Mouse (Mus musculus): ENCODE data around the gene Ppara. TPM values are rescaled to one million over a fixed set of nuclear protein-coding genes. Genes with fewer than 3 reads are reported as not detected.
"Not testable (repeated sequence)": the region's sequence is repeated elsewhere in the genome, so short reads cannot be mapped to it uniquely, and the experiment has no call there.

Ppara gene
- polyA plus RNA-seq, 1 experiment from 2014 or later = 20.3 TPM

GRCm38 (mm10) chr15:85772146-85772740 lies 37.5 kb downstream of the Ppara start:
- no peaks in the 10 kb centered on the region for H3K9me3 ChIP-seq (replicated peaks; ENCODE audit: control insufficient read depth, low read length)

DNA sequence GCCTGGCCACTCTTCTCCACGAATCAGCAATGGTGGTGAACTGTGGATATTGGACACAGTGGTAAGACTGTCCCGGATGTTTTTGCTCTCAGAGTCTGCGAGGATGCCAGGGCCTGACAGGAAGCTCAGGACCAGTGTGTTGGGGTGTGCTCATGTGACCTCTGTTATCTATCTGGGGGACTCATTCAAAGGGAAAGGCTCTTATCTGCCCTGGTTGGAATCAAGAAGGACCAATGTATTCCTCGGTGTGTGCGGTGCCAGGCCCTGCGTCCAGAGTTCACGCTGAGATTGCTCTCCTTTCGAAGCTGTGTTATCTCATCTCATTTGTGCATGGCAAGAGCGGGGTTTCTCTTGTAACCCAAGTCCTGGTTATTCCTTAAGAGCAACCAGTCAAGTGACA lies 39.6 kb downstream of the Ppara start:
- Histone ChIP-seq H3K4me3 (ENCODE audit: low read length) (no peak overlapping the region), H3K36me3 (ENCODE audit: control insufficient read depth, insufficient read depth) (no peaks in the 10 kb centered on the region), H3K4me2 (ENCODE audit: low read depth, low read length) (no peak overlapping the region), H3K27me3 (ENCODE audit: control insufficient read depth, insufficient read depth, low read length) (no peaks in the 10 kb centered on the region), H3K9me3 (replicated peaks; ENCODE audit: control insufficient read depth, low read length) (no peaks in the 10 kb centered on the region), H3K27ac (ENCODE audit: low read length) (no peak overlapping the region), H3K4me1 (ENCODE audit: control insufficient read depth, insufficient read depth, low read length) (no peaks in the 10 kb centered on the region), H3K9ac (ENCODE audit: low read length) (no peak overlapping the region)
- WGBS = 74% methylated on average over 9 of the region's 9 CpGs
- ATAC-seq (replicated peaks; ENCODE audit: extremely low read depth, insufficient read depth, low FRiP score) = no peak

More at GRCm38 (mm10) chr15:85772146-85772740, 37.5 kb downstream of the Ppara start:
- no peak overlapping the region for H3K27ac ChIP-seq (ENCODE audit: low read length)
- 73% methylated on average over 11 of the region's 11 CpGs for WGBS
- H3K9ac ChIP-seq (ENCODE audit: low read length) = no peak overlapping the region
- no peaks in the 10 kb centered on the region for H3K27me3 ChIP-seq (ENCODE audit: control insufficient read depth, insufficient read depth, low read length)
- H3K4me3 ChIP-seq (ENCODE audit: low read length) = no peak overlapping the region
- no peak for ATAC-seq (replicated peaks; ENCODE audit: extremely low read depth, insufficient read depth, low FRiP score)
- H3K4me1 ChIP-seq (ENCODE audit: control insufficient read depth, insufficient read depth, low read length) = no peaks in the 10 kb centered on the region
- no peak overlapping the region for H3K4me2 ChIP-seq (ENCODE audit: low read depth, low read length)
- no peaks in the 10 kb centered on the region for H3K36me3 ChIP-seq (ENCODE audit: control insufficient read depth, insufficient read depth)

- no peak overlapping the region for H3K27ac ChIP-seq (ENCODE audit: low read length)
- WGBS = 84% methylated on average over 7 of the region's 7 CpGs
- no peak overlapping the region for H3K9ac ChIP-seq (ENCODE audit: low read length)
- no peak overlapping the region for H3K4me3 ChIP-seq (ENCODE audit: low read length)
- no peaks in the 10 kb centered on the region for H3K4me1 ChIP-seq (ENCODE audit: control insufficient read depth, insufficient read depth, low read length)
- no peak for ATAC-seq (replicated peaks; ENCODE audit: extremely low read depth, insufficient read depth, low FRiP score)
- H3K27me3 ChIP-seq (ENCODE audit: control insufficient read depth, insufficient read depth, low read length) = no peaks in the 10 kb centered on the region
- H3K9me3 ChIP-seq (replicated peaks; ENCODE audit: control insufficient read depth, low read length) = no peaks in the 10 kb centered on the region
- no peaks in the 10 kb centered on the region for H3K36me3 ChIP-seq (ENCODE audit: control insufficient read depth, insufficient read depth)
- H3K4me2 ChIP-seq (ENCODE audit: low read depth, low read length) = no peak overlapping the region
Measured at GRCm38 (mm10) chr15:85775001-85775400, 40.2 kb downstream of the Ppara start.

- Histone ChIP-seq H3K9me3 (replicated peaks; ENCODE audit: control insufficient read depth, low read length) (no peaks in the 10 kb centered on the region), H3K4me2 (ENCODE audit: low read depth, low read length) (no peak overlapping the region), H3K27me3 (ENCODE audit: control insufficient read depth, insufficient read depth, low read length) (no peaks in the 10 kb centered on the region), H3K36me3 (ENCODE audit: control insufficient read depth, insufficient read depth) (no peaks in the 10 kb centered on the region), H3K4me1 (ENCODE audit: control insufficient read depth, insufficient read depth, low read length) (no peaks in the 10 kb centered on the region), H3K9ac (ENCODE audit: low read length) (no peak overlapping the region), H3K27ac (ENCODE audit: low read length) (no peak overlapping the region), H3K4me3 (ENCODE audit: low read length) (no peak overlapping the region)
- ATAC-seq (replicated peaks; ENCODE audit: extremely low read depth, insufficient read depth, low FRiP score) = no peak
- WGBS = 76% methylated on average over 2 of the region's 2 CpGs
Measured at GRCm38 (mm10) chr15:85776241-85776640, 41.5 kb downstream of the Ppara start.

DNA sequence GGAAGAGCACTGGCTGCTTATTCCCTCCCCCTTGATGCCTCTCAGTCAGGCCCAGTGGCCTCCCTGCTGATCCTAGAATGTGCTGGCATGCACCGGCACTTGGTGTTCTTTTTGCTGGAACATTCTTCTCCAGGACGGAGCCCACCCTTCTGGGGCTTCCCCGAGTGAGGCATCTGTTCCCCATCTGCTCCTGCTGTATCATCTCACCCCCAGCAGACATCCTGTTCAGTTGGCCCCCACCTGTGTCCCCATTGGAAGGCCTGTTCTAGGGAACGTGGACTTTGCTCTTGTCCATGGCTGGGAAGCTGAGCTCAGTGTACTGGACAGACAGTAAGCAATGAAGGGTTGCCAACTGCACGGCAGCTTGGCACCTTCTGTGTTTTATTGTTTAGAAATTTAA lies 42.0 kb downstream of the Ppara start:
- no peaks in the 10 kb centered on the region for H3K4me1 ChIP-seq (ENCODE audit: control insufficient read depth, insufficient read depth, low read length)
- no peak overlapping the region for H3K27ac ChIP-seq (ENCODE audit: low read length)
- H3K4me2 ChIP-seq (ENCODE audit: low read depth, low read length) = no peak overlapping the region
- 74% methylated on average over 5 of the region's 5 CpGs for WGBS
- H3K4me3 ChIP-seq (ENCODE audit: low read length) = no peak overlapping the region
- no peaks in the 10 kb centered on the region for H3K36me3 ChIP-seq (ENCODE audit: control insufficient read depth, insufficient read depth)
- no peaks in the 10 kb centered on the region for H3K9me3 ChIP-seq (replicated peaks; ENCODE audit: control insufficient read depth, low read length)
- no peak for ATAC-seq (replicated peaks; ENCODE audit: extremely low read depth, insufficient read depth, low FRiP score)
- H3K9ac ChIP-seq (ENCODE audit: low read length) = no peak overlapping the region
- no peaks in the 10 kb centered on the region for H3K27me3 ChIP-seq (ENCODE audit: control insufficient read depth, insufficient read depth, low read length)

DNA sequence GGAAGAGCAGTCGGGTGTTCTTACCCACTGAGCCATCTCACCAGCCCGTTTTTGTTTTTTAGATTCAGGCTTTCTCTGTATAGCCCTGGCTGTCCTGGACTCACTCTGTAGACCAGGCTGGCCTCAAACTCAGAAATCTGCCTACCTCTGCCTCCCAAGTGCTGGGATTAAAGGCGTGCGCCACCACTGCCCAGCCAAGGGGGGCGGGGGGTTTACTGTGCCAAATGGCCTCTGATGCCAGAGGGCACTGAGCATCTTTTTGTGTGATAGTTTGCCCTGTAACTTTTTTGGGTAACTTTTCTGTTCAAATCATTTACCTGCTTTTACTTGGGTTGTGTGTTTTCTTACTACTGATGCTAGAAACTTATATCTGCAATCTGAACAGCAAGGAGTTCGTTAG lies 44.1 kb downstream of the Ppara start:
- not testable (repeated sequence) for H3K27me3 ChIP-seq (ENCODE audit: control insufficient read depth, insufficient read depth, low read length); H3K4me2 ChIP-seq (ENCODE audit: low read depth, low read length); H3K27ac ChIP-seq (ENCODE audit: low read length); H3K4me1 ChIP-seq (ENCODE audit: control insufficient read depth, insufficient read depth, low read length); H3K9me3 ChIP-seq (replicated peaks; ENCODE audit: control insufficient read depth, low read length); H3K36me3 ChIP-seq (ENCODE audit: control insufficient read depth, insufficient read depth); H3K4me3 ChIP-seq (ENCODE audit: low read length); ATAC-seq (replicated peaks; ENCODE audit: extremely low read depth, insufficient read depth, low FRiP score); H3K9ac ChIP-seq (ENCODE audit: low read length)
- WGBS = 87% methylated on average over 6 of the region's 6 CpGs

- ATAC-seq (replicated peaks; ENCODE audit: extremely low read depth, insufficient read depth, low FRiP score) = no peak
- Histone ChIP-seq H3K36me3 (ENCODE audit: control insufficient read depth, insufficient read depth) (no peaks in the 10 kb centered on the region), H3K4me2 (ENCODE audit: low read depth, low read length) (no peak overlapping the region), H3K27ac (ENCODE audit: low read length) (no peak overlapping the region), H3K9me3 (replicated peaks; ENCODE audit: control insufficient read depth, low read length) (peaks cover 3% of the 10 kb centered on the region; the same call in 1 of the 2 replicates), H3K27me3 (ENCODE audit: control insufficient read depth, insufficient read depth, low read length) (no peaks in the 10 kb centered on the region), H3K4me1 (ENCODE audit: control insufficient read depth, insufficient read depth, low read length) (peaks cover 7% of the 10 kb centered on the region), H3K9ac (ENCODE audit: low read length) (no peak overlapping the region), H3K4me3 (ENCODE audit: low read length) (no peak overlapping the region)
- WGBS = 79% methylated on average over 4 of the region's 4 CpGs
Measured at GRCm38 (mm10) chr15:85783146-85783545, 48.4 kb downstream of the Ppara start.

- 82% methylated on average over 3 of the region's 3 CpGs for WGBS
- ATAC-seq (replicated peaks; ENCODE audit: extremely low read depth, insufficient read depth, low FRiP score) = no peak
- no peak overlapping the region for H3K4me3 ChIP-seq (ENCODE audit: low read length)
- no peak overlapping the region for H3K4me2 ChIP-seq (ENCODE audit: low read depth, low read length)
- peaks cover 10% of the 10 kb centered on the region for H3K4me1 ChIP-seq (ENCODE audit: control insufficient read depth, insufficient read depth, low read length)
- H3K27ac ChIP-seq (ENCODE audit: low read length) = no peak overlapping the region
- H3K9me3 ChIP-seq (replicated peaks; ENCODE audit: control insufficient read depth, low read length) = peaks cover 3% of the 10 kb centered on the region; the same call in 1 of the 2 replicates
- no peaks in the 10 kb centered on the region for H3K36me3 ChIP-seq (ENCODE audit: control insufficient read depth, insufficient read depth)
- no peak overlapping the region for H3K9ac ChIP-seq (ENCODE audit: low read length)
- no peaks in the 10 kb centered on the region for H3K27me3 ChIP-seq (ENCODE audit: control insufficient read depth, insufficient read depth, low read length)
Measured at GRCm38 (mm10) chr15:85784341-85784740, 49.6 kb downstream of the Ppara start.

DNA sequence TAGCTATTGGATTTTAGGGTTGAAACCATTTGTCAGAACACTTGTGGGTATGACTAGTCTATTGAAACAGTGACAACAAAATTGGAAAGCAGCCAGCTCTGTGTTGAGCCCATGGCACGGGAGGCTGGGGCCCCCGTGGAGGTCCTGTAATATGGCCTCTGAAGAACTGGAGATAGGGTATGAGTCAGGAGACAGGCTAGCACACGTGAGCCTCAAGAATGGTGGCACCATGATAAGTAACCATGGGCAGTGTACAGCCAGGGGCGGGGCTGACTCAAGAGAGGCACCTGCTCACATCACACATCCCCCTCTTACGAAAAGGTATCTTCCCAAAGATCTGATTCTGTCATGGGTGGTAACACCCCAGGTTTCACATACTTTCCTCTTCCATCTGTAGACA lies 51.9 kb downstream of the Ppara start:
- H3K9ac ChIP-seq (ENCODE audit: low read length) = no peak overlapping the region
- H3K9me3 ChIP-seq (replicated peaks; ENCODE audit: control insufficient read depth, low read length) = peaks cover 3% of the 10 kb centered on the region; the same call in 1 of the 2 replicates
- no peak overlapping the region for H3K4me2 ChIP-seq (ENCODE audit: low read depth, low read length)
- H3K27me3 ChIP-seq (ENCODE audit: control insufficient read depth, insufficient read depth, low read length) = no peaks in the 10 kb centered on the region
- ATAC-seq (replicated peaks; ENCODE audit: extremely low read depth, insufficient read depth, low FRiP score) = peak; percentile 65; the same call in 1 of the 2 replicates
- no peak overlapping the region for H3K4me3 ChIP-seq (ENCODE audit: low read length)
- H3K27ac ChIP-seq (ENCODE audit: low read length) = no peak overlapping the region
- WGBS = 42% methylated on average over 5 of the region's 5 CpGs
- peaks cover 7% of the 10 kb centered on the region for H3K36me3 ChIP-seq (ENCODE audit: control insufficient read depth, insufficient read depth)
- peaks cover 10% of the 10 kb centered on the region for H3K4me1 ChIP-seq (ENCODE audit: control insufficient read depth, insufficient read depth, low read length)

Data from heart, embryonic 16.5 days (tissue).